In genomic region chr9:62480898-62481642, GRCm38 (mm10) we compare ENCODE assay signal across 11 mouse cellular contexts. TPM values are rescaled to one million over a fixed set of nuclear protein-coding genes. Genes with fewer than 3 reads are reported as not detected.
DNase-seq lines count a peak whose midpoint lies in the region; ATAC-seq lines count a peak whose summit lies in the region.
"Had no signal": no experiment of that assay in that cellular context is flagged by ENCODE, and none has a peak within 500 bp of the region (broad histone marks: within the 10 kb centered on the region; RNA-seq: fewer than 3 reads in every experiment).

No protein-coding gene starts in this region.

- H3K4me1 ChIP-seq in neural tube, embryonic 13.5 days (replicated peaks): peaks cover 43% of the 10 kb centered on the region
- peaks cover 45% of the 10 kb centered on the region for H3K4me1 ChIP-seq in forebrain, embryonic 12.5 days
- H3K4me1 ChIP-seq in hindbrain, embryonic 16.5 days (ENCODE audit: control insufficient read depth, insufficient read depth, low read depth, low read length): peaks cover 27% of the 10 kb centered on the region

- H3K36me3 ChIP-seq in neural tube, embryonic 13.5 days: no peaks in the 10 kb centered on the region
- 0 out of 2 replicates have a peak, but pooled peaks cover 3% of the 10 kb centered on the region for H3K36me3 ChIP-seq in forebrain, embryonic 12.5 days (replicated peaks)
- no peaks in the 10 kb centered on the region for H3K36me3 ChIP-seq in hindbrain, embryonic 16.5 days (ENCODE audit: control insufficient read depth, insufficient read depth, low read length)
- H3K36me3 ChIP-seq: limb, embryonic 12.5 days had no signal

- H3K9ac ChIP-seq in neural tube, embryonic 13.5 days: 0 out of 2 replicates have a peak overlapping the region, but pooled peaks have one; percentile 6
- no peak overlapping the region for H3K9ac ChIP-seq in forebrain, embryonic 12.5 days
- no peak overlapping the region for H3K9ac ChIP-seq in hindbrain, embryonic 16.5 days (ENCODE audit: low read depth, low read length)
- H3K9ac ChIP-seq: limb, embryonic 12.5 days had no signal

- no peak for ATAC-seq in neural tube, embryonic 13.5 days (ENCODE audit: low read depth)
- peak; percentile 18; the same call in 1 of the 2 replicates for ATAC-seq in forebrain, embryonic 12.5 days (ENCODE audit: low FRiP score)
- ATAC-seq in hindbrain, embryonic 16.5 days: no peak
- ATAC-seq: CD4-positive, CD25-positive, alpha-beta regulatory T cell, adult 4 months had no signal

- no peak overlapping the region for H3K4me3 ChIP-seq in neural tube, embryonic 13.5 days
- no peak overlapping the region for H3K4me3 ChIP-seq in forebrain, embryonic 12.5 days (replicated peaks)
- H3K4me3 ChIP-seq in hindbrain, embryonic 16.5 days (ENCODE audit: low read length): no peak overlapping the region
- H3K4me3 ChIP-seq: limb, embryonic 12.5 days had no signal

- H3K4me2 ChIP-seq in neural tube, embryonic 13.5 days: no peak overlapping the region
- H3K4me2 ChIP-seq in forebrain, embryonic 12.5 days: no peak overlapping the region
- H3K4me2 ChIP-seq in hindbrain, embryonic 16.5 days (ENCODE audit: low read length): no peak overlapping the region
- H3K4me2 ChIP-seq: limb, embryonic 12.5 days had no signal

- 52% methylated on average over 6 of the region's 6 CpGs for WGBS in neural tube, embryonic 13.5 days
- 52% methylated on average over 6 of the region's 6 CpGs for WGBS in forebrain, embryonic 12.5 days
- 43% methylated on average over 6 of the region's 6 CpGs for WGBS in hindbrain, embryonic 16.5 days

- H3K9me3 ChIP-seq in neural tube, embryonic 13.5 days: no peaks in the 10 kb centered on the region
- no peaks in the 10 kb centered on the region for H3K9me3 ChIP-seq in forebrain, embryonic 12.5 days
- H3K9me3 ChIP-seq in hindbrain, embryonic 16.5 days (ENCODE audit: control insufficient read depth, low read length): no peaks in the 10 kb centered on the region
- H3K9me3 ChIP-seq: limb, embryonic 12.5 days had no signal

- 0 out of 2 replicates have a peak overlapping the region, but pooled peaks have one; percentile 9 for H3K27ac ChIP-seq in neural tube, embryonic 13.5 days (replicated peaks)
- peak overlapping the region; percentile 63 for H3K27ac ChIP-seq in forebrain, embryonic 12.5 days
- H3K27ac ChIP-seq in hindbrain, embryonic 16.5 days (ENCODE audit: low read depth, low read length): peak overlapping the region; percentile 19
- H3K27ac ChIP-seq: limb, embryonic 12.5 days had no signal

- no peaks in the 10 kb centered on the region for H3K27me3 ChIP-seq in neural tube, embryonic 13.5 days
- no peaks in the 10 kb centered on the region for H3K27me3 ChIP-seq in forebrain, embryonic 12.5 days
- H3K27me3 ChIP-seq in hindbrain, embryonic 16.5 days (replicated peaks; ENCODE audit: control insufficient read depth, insufficient read depth, low read length): no peaks in the 10 kb centered on the region
- H3K27me3 ChIP-seq: limb, embryonic 12.5 days had no signal

- no peak for DNase-seq in neural tube, embryonic 10.5 days (ENCODE audit: extremely low spot score, low spot score)
- DNase-seq in adrenal gland, postnatal 36 days: no peak
- DNase-seq in ovary, postnatal 14 days (ENCODE audit: low spot score): no peak
- no peak for DNase-seq in urinary bladder, adult 18-20 months (ENCODE audit: low spot score in 2 of 2)
- DNase-seq: cerebellum, postnatal 36 days; right cerebral cortex, postnatal 14 days had no signal

RNA-seq across cellular contexts. Expression of gene Coro2b, which starts 55.8 kb away (rescaled TPM):
- polyA plus RNA-seq in neural tube, embryonic 13.5 days (2015; fragmentation: Nextera tagmentation; extraction: Ambion mirVana): 41.5 and 43.8 TPM in 2 replicates
- polyA plus RNA-seq in forebrain, embryonic 12.5 days (2016; fragmentation: Nextera tagmentation; extraction: Ambion mirVana): 37.6 and 38.1 TPM in 2 replicates
- 37.5 and 46.2 TPM in 2 replicates for polyA plus RNA-seq in hindbrain, embryonic 16.5 days (2015; fragmentation: Nextera tagmentation; extraction: Ambion mirVana)
- 10 to 100 TPM in 1 of 2 experiments, 1 to 10 TPM in 1; 8.4 to 14.6 TPM for total RNA-seq in adrenal gland, postnatal 36 days (2021)

Comparison
In these comparisons a context has a peak if more than half of its experiments do, and no peak if none do; other contexts are left out.
1. H3K27ac ChIP-seq: peak in every context shown above with its lines; median percentile 63 in forebrain, embryonic 12.5 days; 19 in hindbrain, embryonic 16.5 days; 9 in neural tube, embryonic 13.5 days.